Mouse (Mus musculus) megakaryocyte, embryonic 14.5 days (primary cell): ENCODE measurements around the gene Crxos. TPM values are rescaled to one million over a fixed set of nuclear protein-coding genes. Genes with fewer than 3 reads are reported as not detected.

Source experiments
- H3K27me3 ChIP-seq: replicated peaks from 2 replicates; pipeline ENCODE3; 2012; ENCODE audit warnings: inconsistent platforms
- H3K36me3 ChIP-seq: replicated peaks from 2 replicates; pipeline ENCODE3; 2012; ENCODE audit warnings: low read length, inconsistent platforms, mixed read lengths
- H3K4me1 ChIP-seq: 2 replicates; pipeline ENCODE4 v1.6.1; 2012; ENCODE audit warnings: inconsistent platforms
- H3K4me3 ChIP-seq: replicated peaks from 2 replicates; pipeline ENCODE3; 2012; ENCODE audit warnings: moderate library complexity, mild to moderate bottlenecking, inconsistent platforms
- H3K9me3 ChIP-seq: 2 replicates; pipeline ENCODE4 v1.6.1; 2012; ENCODE audit warnings: inconsistent platforms
- FLI1 ChIP-seq: IDR thresholded peaks from 2 replicates; pipeline ENCODE4 v1.6.1; 2012; ENCODE audit warnings: low read length, inconsistent platforms, mixed read lengths
- GATA1 ChIP-seq: IDR thresholded peaks from 3 replicates; pipeline ENCODE4 v1.6.1; 2012; ENCODE audit warnings: mixed read lengths, low read length, inconsistent platforms, borderline replicate concordance
- polyA plus RNA-seq: library from polyadenylated mRNA; stranded (reverse); fragments of >175 nt; gene quantifications from 2 replicates; pipeline ENCODE4 v1.2.3, GENCODE M21; 2012; ENCODE audit warnings: low replicate concordance; ENCODE audit not compliant: insufficient read depth

Crxos gene
- polyA plus RNA-seq, 1 experiment, result not detected

DNA sequence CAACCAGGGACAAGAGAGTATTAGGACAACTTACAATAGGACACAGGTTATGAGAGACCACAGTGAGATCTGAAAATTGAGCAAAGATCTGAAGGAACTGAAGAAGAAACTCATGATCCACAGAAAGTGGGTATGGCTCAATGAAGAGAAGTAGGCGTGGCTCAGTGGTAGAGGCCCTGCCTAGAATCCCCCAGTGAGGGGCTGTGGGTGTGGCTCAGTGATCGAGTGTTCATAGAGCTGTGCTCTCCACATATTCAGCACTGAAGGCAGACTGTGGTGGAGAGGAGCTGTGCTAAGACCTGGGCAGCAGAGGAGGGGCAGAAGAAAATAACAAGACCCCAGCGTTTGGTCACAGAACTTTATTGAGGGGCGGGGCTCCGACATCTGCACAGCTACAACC is 55.1 kb downstream of the Crxos start:
- no peaks in the 10 kb centered on the region for H3K9me3 ChIP-seq
- no peak for TF ChIP-seq FLI1
- TF ChIP-seq GATA1, result no peak
- peaks cover 75% of the 10 kb centered on the region for H3K36me3 ChIP-seq
- no peak overlapping the region for H3K4me3 ChIP-seq
- H3K4me1 ChIP-seq, result peaks cover 36% of the 10 kb centered on the region
- H3K27me3 ChIP-seq, result no peaks in the 10 kb centered on the region

- no peak for TF ChIP-seq GATA1
- Histone ChIP-seq H3K9me3 (no peaks in the 10 kb centered on the region), H3K4me3 (no peak overlapping the region), H3K4me1 (peaks cover 40% of the 10 kb centered on the region), H3K36me3 (peaks cover 86% of the 10 kb centered on the region), H3K27me3 (no peaks in the 10 kb centered on the region)
Measured at GRCm38 (mm10) chr7:15938621-15939020, 56.2 kb downstream of the Crxos start.

DNA sequence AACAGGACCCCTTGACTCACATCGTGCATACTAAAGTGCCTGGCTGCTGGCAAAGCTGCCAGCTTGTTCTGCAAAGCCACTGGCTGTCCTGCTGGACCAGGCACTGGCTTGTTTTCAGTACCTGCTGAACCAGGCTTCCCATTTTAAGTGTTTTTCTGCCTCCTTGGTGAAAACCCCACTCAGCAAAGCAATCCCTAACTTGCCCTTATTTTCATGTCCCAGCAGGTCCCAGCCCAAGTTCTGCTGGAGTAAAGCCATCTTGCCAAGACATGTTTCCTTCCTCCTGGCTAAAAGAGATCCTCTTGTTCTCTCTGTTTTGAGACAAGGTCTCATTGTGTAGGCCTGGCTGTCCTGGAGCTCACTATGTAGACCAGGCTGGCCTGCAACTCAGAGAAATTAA is 61.9 kb downstream of the Crxos start:
- TF ChIP-seq FLI1 (no peak), GATA1 (no peak)
- Histone ChIP-seq H3K36me3 (peaks cover 55% of the 10 kb centered on the region), H3K4me3 (peak overlapping the region; percentile 95), H3K27me3 (peaks cover 8% of the 10 kb centered on the region), H3K4me1 (peaks cover 71% of the 10 kb centered on the region), H3K9me3 (no peaks in the 10 kb centered on the region)

DNA sequence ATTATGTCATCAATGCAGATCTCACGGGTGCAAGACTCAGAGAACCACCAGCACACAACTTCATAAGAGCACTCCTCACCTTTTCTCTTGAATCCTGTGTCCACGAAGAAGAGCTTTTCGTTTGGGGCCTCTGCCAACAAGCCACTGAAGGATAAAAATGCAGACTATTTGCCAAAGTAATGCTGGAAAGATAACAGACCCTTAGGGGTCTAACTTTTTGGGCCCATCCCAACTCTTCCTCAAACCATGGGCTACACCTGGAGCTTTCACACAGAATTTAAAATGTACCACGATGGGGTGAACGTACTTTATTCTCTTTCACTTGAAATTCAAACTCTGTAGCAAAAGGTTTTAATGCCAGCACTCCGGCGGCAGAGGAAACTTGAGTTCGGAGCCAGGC is 62.8 kb downstream of the Crxos start:
- Histone ChIP-seq H3K36me3 (peaks cover 46% of the 10 kb centered on the region), H3K27me3 (peaks cover 18% of the 10 kb centered on the region), H3K4me1 (peaks cover 80% of the 10 kb centered on the region), H3K9me3 (no peaks in the 10 kb centered on the region), H3K4me3 (peak overlapping the region; percentile 95)
- no peak for TF ChIP-seq FLI1

DNA sequence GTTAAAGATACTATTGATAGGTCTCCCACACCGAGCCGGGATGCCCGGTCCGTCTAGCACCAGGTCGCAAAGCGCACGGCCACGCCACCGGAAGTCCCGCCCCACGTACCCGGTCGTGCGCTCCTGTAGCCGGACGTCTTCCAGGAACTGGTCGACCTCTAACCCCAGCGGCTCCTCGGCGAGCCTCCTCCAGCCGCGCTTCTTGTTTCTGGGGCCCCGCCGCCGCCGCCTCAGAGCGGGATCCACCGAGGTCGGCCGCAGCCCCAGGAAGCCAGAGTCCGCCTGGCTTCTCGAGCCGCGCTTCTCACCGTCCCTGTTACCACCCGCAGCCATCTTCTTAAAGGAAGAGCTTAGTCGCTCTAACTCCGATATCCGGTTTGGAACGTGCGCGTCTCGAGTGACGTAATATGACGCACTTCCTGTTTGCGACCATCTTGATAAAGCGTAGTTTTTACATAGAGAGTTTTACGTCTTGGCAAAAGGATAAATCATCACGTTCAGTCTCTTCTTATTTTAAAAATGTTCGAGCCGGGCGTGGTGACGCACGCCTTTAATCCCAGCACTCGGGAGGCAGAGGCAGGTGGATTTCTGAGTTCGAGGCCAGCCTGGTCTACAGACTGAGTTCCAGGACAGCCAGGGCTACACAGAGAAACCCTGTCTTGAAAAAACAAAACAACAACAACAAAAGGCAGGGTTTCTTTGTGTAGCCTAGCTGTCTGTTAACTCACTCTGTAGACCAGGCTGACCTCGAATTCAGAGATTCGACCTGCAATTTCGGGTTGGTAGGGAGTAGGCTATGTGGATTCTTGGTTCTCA is 63.5 kb downstream of the Crxos start, which contains the start of gene Nop53:
Nop53 (minus strand) TSS at position 354 of the 816 bp plus-strand sequence.
- H3K27me3 ChIP-seq, result peaks cover 25% of the 10 kb centered on the region
- peak within 1 kb of the TSS; percentile 95 for H3K4me3 ChIP-seq
- TF ChIP-seq GATA1 (peak; percentile 73; the same call in 1 of the 3 replicates), FLI1 (peak; percentile 24; the same call in 1 of the 2 replicates)
- H3K36me3 ChIP-seq, result peaks cover 38% of the 10 kb centered on the region
- no peaks in the 10 kb centered on the region for H3K9me3 ChIP-seq
- peaks cover 80% of the 10 kb centered on the region for H3K4me1 ChIP-seq

GRCm38 (mm10) chr7:15947653-15948260 is 65.3 kb downstream of the Crxos start:
- Histone ChIP-seq H3K4me3 (peak overlapping the region; percentile 90), H3K4me1 (peaks cover 78% of the 10 kb centered on the region)

DNA sequence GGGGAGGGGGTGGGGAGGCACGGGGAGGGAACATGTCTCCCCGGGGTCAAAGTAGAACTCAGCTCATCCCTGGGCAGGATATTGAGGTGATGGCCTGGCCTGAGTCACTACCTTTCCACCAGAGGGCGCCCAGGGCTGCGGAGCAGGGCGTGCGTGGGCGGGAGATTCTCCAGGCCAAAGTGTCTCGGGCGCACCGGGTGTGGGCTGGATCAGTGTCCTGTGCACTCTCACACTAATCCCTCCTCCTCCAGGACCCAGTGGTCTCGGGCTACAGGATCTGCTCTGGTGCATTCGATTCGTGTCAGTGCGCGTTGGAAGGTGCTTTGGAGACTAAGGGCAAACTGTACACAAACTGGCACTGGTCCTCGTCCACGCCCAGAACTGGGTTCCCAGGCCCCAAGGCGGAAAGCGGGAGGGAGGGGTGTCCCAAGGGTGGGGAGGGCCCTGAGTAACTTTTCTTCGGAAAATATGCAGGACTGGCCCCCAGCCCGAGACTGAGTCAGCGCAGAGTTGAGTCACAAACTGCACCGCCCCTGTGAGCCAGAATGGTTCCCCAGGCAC is 66.0 kb downstream of the Crxos start:
- Histone ChIP-seq H3K9me3 (peaks cover 11% of the 10 kb centered on the region), H3K36me3 (peaks cover 13% of the 10 kb centered on the region), H3K4me1 (peaks cover 78% of the 10 kb centered on the region), H3K4me3 (peak overlapping the region; percentile 90), H3K27me3 (peaks cover 43% of the 10 kb centered on the region)
- TF ChIP-seq GATA1 (no peak), FLI1 (no peak)

More at GRCm38 (mm10) chr7:15947653-15948260, 65.3 kb downstream of the Crxos start:
- Histone ChIP-seq H3K36me3 (peaks cover 20% of the 10 kb centered on the region), H3K9me3 (peaks cover 8% of the 10 kb centered on the region; the same call in 1 of the 2 replicates), H3K27me3 (peaks cover 42% of the 10 kb centered on the region)
- TF ChIP-seq FLI1 (no peak), GATA1 (no peak)

DNA sequence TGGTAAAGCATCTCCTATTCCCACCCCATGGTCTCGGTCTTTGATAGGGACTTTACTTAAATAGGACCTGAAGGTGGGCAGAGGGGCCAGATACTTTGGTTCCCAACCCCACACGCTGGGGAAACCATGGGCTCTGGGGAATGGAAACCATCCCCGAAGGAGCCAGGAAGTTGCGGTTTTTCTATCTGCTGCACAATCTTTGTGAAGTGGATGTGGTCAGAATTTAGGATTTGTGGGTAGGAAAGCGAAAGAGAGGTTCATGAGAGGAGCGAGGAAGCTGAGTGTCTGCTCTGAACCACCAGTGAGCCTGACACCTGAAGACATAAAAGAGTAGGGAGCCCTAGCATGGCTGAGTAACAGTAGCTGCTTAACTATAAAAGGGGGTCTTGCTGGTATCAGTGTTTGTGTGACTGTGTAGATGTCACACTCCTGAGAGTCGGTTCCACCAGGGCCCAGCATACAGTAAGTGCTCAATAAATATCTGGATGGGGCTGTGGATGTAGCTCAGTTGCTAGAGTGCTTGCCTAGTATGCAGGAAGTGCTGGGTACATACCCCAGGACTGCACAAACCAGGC is 66.9 kb downstream of the Crxos start:
- Histone ChIP-seq H3K9me3 (peaks cover 14% of the 10 kb centered on the region), H3K4me1 (peaks cover 78% of the 10 kb centered on the region), H3K36me3 (peaks cover 5% of the 10 kb centered on the region), H3K4me3 (peak overlapping the region; percentile 50), H3K27me3 (peaks cover 44% of the 10 kb centered on the region)
- TF ChIP-seq FLI1, result no peak
- peak; percentile 24; the same call in 1 of the 3 replicates for TF ChIP-seq GATA1

DNA sequence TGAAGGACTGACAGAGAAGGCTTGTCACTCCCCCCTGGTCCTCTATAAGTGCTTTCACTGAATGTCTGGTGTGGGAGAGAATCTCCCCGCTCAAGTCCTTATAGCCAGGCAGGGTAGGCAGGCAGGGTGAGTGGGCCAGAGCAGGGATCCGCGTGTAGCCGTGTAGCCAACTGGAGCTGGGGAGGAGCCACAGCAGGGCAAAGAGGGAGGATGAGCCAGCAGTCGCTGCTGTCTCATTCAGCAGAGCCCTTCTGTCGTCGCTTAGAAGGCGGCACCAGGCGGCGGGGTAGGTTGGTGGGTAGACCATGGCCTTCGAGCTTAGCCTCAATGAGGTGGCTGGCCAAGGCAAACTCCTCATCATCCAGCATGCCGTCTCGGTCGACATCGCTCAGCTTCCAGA is 67.6 kb downstream of the Crxos start:
- H3K4me3 ChIP-seq, result no peak overlapping the region
- TF ChIP-seq FLI1 (no peak), GATA1 (no peak)

More for the DNA sequence above, 67.6 kb downstream of the Crxos start:
- H3K9me3 ChIP-seq, result peaks cover 14% of the 10 kb centered on the region
- H3K4me1 ChIP-seq, result peaks cover 78% of the 10 kb centered on the region
- no peaks in the 10 kb centered on the region for H3K36me3 ChIP-seq
- H3K27me3 ChIP-seq, result peaks cover 44% of the 10 kb centered on the region
